Mouse (Mus musculus) liver, adult 2 months (tissue): Measurements from ENCODE around the gene Atxn1. TPM values are rescaled to one million over a fixed set of nuclear protein-coding genes. Genes with fewer than 3 reads are reported as not detected.

Source experiments
- DNase-seq: peaks from one replicate; pipeline ENCODE4 v3.0.0-alpha.2; 2011; ENCODE audit warnings: low read depth, low spot score; ENCODE audit errors: extremely low read depth
- H3K27ac ChIP-seq: fragments of 200-500 bp; replicated peaks from 2 replicates; pipeline ENCODE4 v1.5.1; 2012; ENCODE audit warnings: low read depth, mild to moderate bottlenecking, control low read depth, inconsistent platforms, low read length; ENCODE audit not compliant: insufficient read depth
- H3K27me3 ChIP-seq: fragments of 200-500 bp; 2 replicates; pipeline ENCODE4 v1.6.1; 2012; ENCODE audit warnings: mild to moderate bottlenecking, moderate library complexity, low read length, inconsistent platforms; ENCODE audit not compliant: control insufficient read depth, insufficient read depth
- H3K36me3 ChIP-seq: fragments of 200-500 bp; 2 replicates; pipeline ENCODE4 v1.6.1; 2012; ENCODE audit warnings: low read length, inconsistent platforms; ENCODE audit not compliant: control insufficient read depth, insufficient read depth
- H3K4me1 ChIP-seq: fragments of 200-500 bp; 2 replicates; pipeline ENCODE4 v1.6.1; 2011; ENCODE audit warnings: low read length; ENCODE audit not compliant: control insufficient read depth, insufficient read depth
- H3K4me3 ChIP-seq: fragments of 200-500 bp; 2 replicates; pipeline ENCODE4 v1.5.1; 2011; ENCODE audit warnings: low read depth, mild to moderate bottlenecking, control low read depth, low read length, moderate library complexity; ENCODE audit not compliant: insufficient read depth
- H3K79me2 ChIP-seq: fragments of 200-500 bp; 2 replicates; pipeline ENCODE4 v1.6.1; 2012; ENCODE audit warnings: inconsistent platforms, mild to moderate bottlenecking, low read length, moderate library complexity; ENCODE audit not compliant: control insufficient read depth, insufficient read depth
- H3K9ac ChIP-seq: fragments of 200-500 bp; 2 replicates; pipeline ENCODE4 v1.6.1; 2012; ENCODE audit warnings: low read depth, mild to moderate bottlenecking, control low read depth, inconsistent platforms, low read length
- CTCF ChIP-seq: fragments of 200-500 bp; IDR thresholded peaks from 2 replicates; pipeline ENCODE4 v1.5.1; 2011; ENCODE audit warnings: low read depth, low read length, control low read depth
- POLR2A ChIP-seq: fragments of 200-500 bp; IDR thresholded peaks from 2 replicates; pipeline ENCODE4 v1.6.1; 2011; ENCODE audit warnings: low read length, control low read depth; ENCODE audit not compliant: insufficient read depth; ENCODE audit errors: extremely low read depth
- WGBS: fragments of 180-500 bp; shearing (Covaris S2); methylation state at CpG from one replicate; pipeline ENCODE4 v1.1.7; 2018; 5-methylcytosine and 5-hydroxymethylcytosine counted together
- polyA plus RNA-seq: library from polyadenylated mRNA; depleted of rRNA; stranded (reverse); fragments of >200 nt; gene quantifications from 2 replicates; pipeline ENCODE4 v1.2.3, GENCODE M21; 2012; rRNA removed
- total RNA-seq: library from RNA; depleted of rRNA; stranded (reverse); fragments of >200 nt; gene quantifications from 2 replicates; pipeline ENCODE4 v1.2.3, GENCODE M21; 2014; rRNA removed

Gene Atxn1
- total RNA-seq (7.8 and 8.7 TPM in 2 replicates), polyA plus RNA-seq (7.7 and 8.3 TPM in 2 replicates)

GRCm38 (mm10) chr13:45964853-45965593, at the start of gene Atxn1:
Atxn1 (minus strand) TSS chr13:45965008.
- Histone ChIP-seq H3K27me3 (no peaks in the 10 kb centered on the region), H3K9ac (peak within 1 kb of the TSS; percentile 99), H3K79me2 (peaks cover 6% of the 10 kb centered on the region; the same call in 1 of the 2 replicates), H3K4me1 (peaks cover 16% of the 10 kb centered on the region), H3K27ac (peak within 1 kb of the TSS; percentile 94), H3K36me3 (no peaks in the 10 kb centered on the region), H3K4me3 (peak within 1 kb of the TSS; percentile 98)
- WGBS: under 1% methylated on average over 51 of the region's 53 CpGs
- TF ChIP-seq POLR2A: 0 out of 2 replicates have a peak, but pooled peaks have one; percentile 29
- no peak for TF ChIP-seq CTCF
- peak; percentile 82 for DNase-seq

- 48% methylated on average over 9 of the region's 9 CpGs for WGBS
- Histone ChIP-seq H3K4me1 (no peaks in the 10 kb centered on the region), H3K27ac (no peak overlapping the region), H3K4me3 (no peak overlapping the region), H3K36me3 (no peaks in the 10 kb centered on the region), H3K27me3 (no peaks in the 10 kb centered on the region), H3K79me2 (no peaks in the 10 kb centered on the region), H3K9ac (no peak overlapping the region)
- no peak for DNase-seq
- TF ChIP-seq CTCF: no peak
- TF ChIP-seq POLR2A: no peak
Measured at GRCm38 (mm10) chr13:46011232-46011631, 46.4 kb upstream of the Atxn1 start.

- no peaks in the 10 kb centered on the region for H3K36me3 ChIP-seq
- H3K27me3 ChIP-seq: no peaks in the 10 kb centered on the region
- no peak overlapping the region for H3K9ac ChIP-seq
- H3K4me3 ChIP-seq: no peak overlapping the region
- 81% methylated on average over 12 of the region's 12 CpGs for WGBS
- no peaks in the 10 kb centered on the region for H3K79me2 ChIP-seq
- no peak overlapping the region for H3K27ac ChIP-seq
- DNase-seq: no peak
- H3K4me1 ChIP-seq: no peaks in the 10 kb centered on the region
- TF ChIP-seq CTCF: no peak
- no peak for TF ChIP-seq POLR2A
Measured at GRCm38 (mm10) chr13:46010075-46010474, 45.3 kb upstream of the Atxn1 start.

GRCm38 (mm10) chr13:46008831-46009666, 44.2 kb upstream of the Atxn1 start:
- Histone ChIP-seq H3K27me3 (no peaks in the 10 kb centered on the region), H3K27ac (no peak overlapping the region), H3K4me1 (no peaks in the 10 kb centered on the region), H3K36me3 (no peaks in the 10 kb centered on the region), H3K79me2 (no peaks in the 10 kb centered on the region), H3K9ac (no peak overlapping the region), H3K4me3 (no peak overlapping the region)
- WGBS: 40% methylated on average over 30 of the region's 30 CpGs
- no peak for DNase-seq
- no peak for TF ChIP-seq POLR2A
- TF ChIP-seq CTCF: no peak

GRCm38 (mm10) chr13:46006211-46007102, 41.6 kb upstream of the Atxn1 start:
- Histone ChIP-seq H3K27me3 (no peaks in the 10 kb centered on the region), H3K36me3 (no peaks in the 10 kb centered on the region), H3K27ac (no peak overlapping the region), H3K4me1 (no peaks in the 10 kb centered on the region), H3K4me3 (no peak overlapping the region), H3K79me2 (no peaks in the 10 kb centered on the region), H3K9ac (no peak overlapping the region)
- WGBS: 14% methylated on average over 4 of the region's 4 CpGs
- TF ChIP-seq CTCF (no peak), POLR2A (no peak)
- DNase-seq: peak; percentile 14
